Mouse (Mus musculus) layer of hippocampus, adult 9-11 months (tissue): ENCODE results near the gene Jmjd7.
A peak's percentile ranks its signal among the peaks of the same experiment; 100 is the strongest.

ENCODE experiments used
- DNase-seq: peaks from one replicate; pipeline ENCODE4 v3.0.0; 2022

Gene Jmjd7

GRCm38 (mm10) chr2:120026984-120027949 is at the start of gene Jmjd7, which contains the start of gene Gm28042:
TSS of gene Jmjd7 (plus strand) at chr2:120027483.
TSS of gene Gm28042 (plus strand) at chr2:120027493.
- DNase-seq = peak; percentile 87

DNA sequence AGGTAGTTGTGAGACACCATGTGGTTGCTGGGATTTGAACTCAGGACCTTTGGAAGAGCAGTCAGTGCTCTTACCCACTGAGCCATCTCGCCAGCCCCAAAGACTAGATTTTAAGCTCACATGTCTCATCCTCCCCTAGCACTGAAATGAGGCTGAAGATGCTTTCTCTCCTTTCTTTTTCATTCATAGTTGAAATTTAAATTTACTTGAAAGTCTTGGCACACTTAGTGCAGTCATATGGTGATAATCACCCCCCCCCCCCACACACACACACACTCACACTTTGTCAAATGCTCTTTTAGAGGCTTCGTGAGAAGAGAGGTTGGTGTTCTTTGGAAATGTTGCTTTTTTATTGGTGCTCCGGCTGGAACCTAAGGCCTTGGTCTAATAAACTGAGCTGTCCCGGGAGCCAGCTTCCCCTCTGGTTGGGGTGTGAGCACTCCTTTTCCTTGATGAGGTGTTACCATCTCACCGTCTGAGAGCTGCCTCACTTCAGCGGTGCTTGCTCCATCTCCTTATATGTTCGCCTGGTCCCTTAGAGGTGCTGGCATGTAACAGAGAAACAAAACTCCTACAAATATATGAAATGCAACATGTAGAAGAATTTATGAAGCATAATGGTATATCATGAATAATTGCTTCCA is 46.8 kb upstream of the Jmjd7 start:
- no peak for DNase-seq

DNA sequence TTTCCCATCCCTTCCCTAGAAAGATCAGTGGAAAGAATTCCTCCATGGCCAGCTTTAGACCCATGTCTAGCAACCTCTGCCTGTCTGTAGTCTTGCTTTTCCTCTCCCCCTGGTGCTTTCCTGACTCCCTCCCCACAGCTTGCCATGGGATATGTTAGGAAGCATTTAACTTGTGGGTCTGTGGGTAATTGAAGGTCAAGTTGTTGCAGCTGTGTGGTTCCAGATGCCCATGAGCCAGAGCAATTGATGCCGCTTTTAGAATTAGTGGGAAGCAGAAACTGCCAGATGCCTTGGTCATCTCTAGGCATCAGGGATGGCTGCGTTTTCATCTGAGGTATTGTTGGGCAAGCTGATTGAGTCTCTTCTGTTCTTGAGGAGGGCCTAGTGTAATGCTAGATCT is 45.7 kb upstream of the Jmjd7 start:
- no peak for DNase-seq

- no peak for DNase-seq
These were observed 41.4 kb upstream of the Jmjd7 start for GRCm38 (mm10) chr2:119985871-119986270.

DNA sequence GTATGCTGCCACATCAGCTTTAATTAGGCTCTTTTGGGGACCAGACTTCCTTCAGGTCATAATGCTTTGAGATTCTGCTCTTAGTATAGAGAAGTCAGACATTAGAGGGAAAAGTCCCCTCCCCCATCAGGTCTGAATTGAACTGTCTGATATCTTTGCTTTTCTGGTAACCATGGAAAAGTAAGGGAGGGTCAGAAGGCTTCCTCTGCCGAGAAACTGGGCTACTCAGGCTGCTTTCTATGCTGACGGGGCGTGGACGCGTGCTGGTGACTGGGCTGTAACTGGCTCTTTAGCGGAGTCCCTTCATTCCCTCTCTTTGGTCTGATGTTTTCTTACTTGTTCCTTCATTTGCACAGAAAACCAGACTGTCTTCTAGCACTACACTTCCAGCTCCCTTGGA is 40.9 kb upstream of the Jmjd7 start:
- no peak for DNase-seq

DNA sequence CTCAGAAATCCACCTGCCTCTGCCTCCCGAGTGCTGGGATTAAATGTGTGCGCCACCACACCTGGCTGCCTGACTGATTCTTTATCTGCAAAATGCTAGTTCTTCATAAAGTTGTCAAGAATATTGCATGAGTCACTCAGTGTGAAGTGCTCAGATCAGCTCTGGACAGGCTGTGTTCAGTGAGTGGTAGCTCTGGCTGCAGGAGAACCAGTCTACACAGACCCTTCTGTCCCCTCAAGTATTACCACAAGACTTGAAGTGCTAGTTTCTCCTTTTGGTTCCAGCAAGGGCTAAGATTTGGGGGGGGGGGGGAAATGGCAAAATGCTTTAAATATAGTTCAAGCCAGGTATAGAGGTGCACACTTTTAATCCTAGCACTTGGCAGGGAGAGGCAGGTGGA is 39.8 kb upstream of the Jmjd7 start:
- DNase-seq = no peak

GRCm38 (mm10) chr2:119988952-119989351 is 38.3 kb upstream of the Jmjd7 start:
- DNase-seq = no peak

- no peak for DNase-seq
These were observed 36.4 kb upstream of the Jmjd7 start for GRCm38 (mm10) chr2:119990881-119991280.

- no peak for DNase-seq
These were observed 34.9 kb upstream of the Jmjd7 start for GRCm38 (mm10) chr2:119992349-119992748.

GRCm38 (mm10) chr2:119993515-119993914 is 33.8 kb upstream of the Jmjd7 start:
- no peak for DNase-seq

GRCm38 (mm10) chr2:119994839-119995238 is 32.4 kb upstream of the Jmjd7 start:
- DNase-seq = no peak

DNA sequence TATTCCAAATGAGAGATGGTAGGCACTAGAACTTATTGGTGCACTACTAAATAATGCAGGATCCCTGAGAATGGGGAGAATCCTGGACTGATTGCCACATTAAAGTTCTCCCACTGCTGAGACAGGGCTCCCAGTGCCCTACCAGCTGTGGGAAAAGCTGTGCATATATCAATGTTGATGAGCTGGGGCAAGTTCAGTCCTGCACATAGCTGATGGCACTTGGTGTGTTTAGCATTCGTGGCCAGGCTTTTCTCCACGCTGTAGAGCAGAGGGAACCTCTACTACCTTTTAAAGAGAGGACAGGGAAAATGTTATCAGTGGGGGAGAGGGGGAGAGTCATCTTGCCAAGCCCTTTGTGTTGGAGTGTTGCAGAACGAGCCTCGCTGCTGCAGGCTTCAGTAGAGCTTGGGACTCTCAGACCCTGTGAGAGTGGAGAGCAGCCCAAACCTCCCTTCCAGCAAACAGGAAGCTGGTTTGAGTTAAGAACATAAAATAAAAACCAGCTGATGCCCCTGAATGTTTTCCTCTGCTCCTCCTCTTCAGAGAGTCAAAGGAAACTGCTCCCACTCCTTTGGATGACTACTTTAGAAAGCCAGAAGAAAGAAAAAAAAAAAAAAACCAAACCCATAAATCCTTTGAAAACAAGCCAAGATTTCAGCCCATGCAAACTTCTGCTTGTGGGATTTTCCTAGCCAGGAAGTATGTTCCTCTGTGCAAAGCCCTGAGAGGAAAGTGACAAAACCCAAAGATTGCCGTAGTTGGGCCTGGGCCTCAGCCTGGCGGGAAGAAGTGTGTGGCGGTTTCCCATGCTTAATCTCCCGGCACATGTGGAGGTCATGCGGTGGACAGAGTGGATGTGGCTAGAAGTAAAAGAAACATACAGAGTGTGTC is 31.6 kb upstream of the Jmjd7 start:
- no peak for DNase-seq

DNA sequence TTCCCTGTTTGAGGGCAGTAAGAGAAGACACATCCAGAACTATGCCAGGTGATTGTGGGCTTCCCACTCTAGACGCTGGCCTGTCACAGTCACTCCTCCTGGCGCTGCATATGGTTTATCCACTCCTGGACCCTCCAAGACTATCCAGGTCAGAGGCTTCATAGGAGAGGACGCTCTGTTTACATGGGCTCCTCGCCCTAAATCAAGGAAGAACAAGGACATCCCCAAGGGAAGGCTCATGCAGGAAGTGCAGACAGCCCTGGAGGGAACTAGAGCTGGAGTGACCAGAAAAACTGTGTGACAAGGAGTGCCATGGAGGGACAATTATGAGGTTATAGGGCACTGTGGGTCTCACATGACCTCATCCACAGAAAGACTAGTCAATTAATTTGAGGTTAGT is 29.9 kb upstream of the Jmjd7 start:
- DNase-seq = no peak

- no peak for DNase-seq
These were observed 27.6 kb upstream of the Jmjd7 start for GRCm38 (mm10) chr2:119999731-120000130.

- no peak for DNase-seq
These were observed 26.2 kb upstream of the Jmjd7 start for GRCm38 (mm10) chr2:120000882-120001584.

- no peak for DNase-seq
These were observed 25.3 kb upstream of the Jmjd7 start for GRCm38 (mm10) chr2:120001956-120002355.

DNA sequence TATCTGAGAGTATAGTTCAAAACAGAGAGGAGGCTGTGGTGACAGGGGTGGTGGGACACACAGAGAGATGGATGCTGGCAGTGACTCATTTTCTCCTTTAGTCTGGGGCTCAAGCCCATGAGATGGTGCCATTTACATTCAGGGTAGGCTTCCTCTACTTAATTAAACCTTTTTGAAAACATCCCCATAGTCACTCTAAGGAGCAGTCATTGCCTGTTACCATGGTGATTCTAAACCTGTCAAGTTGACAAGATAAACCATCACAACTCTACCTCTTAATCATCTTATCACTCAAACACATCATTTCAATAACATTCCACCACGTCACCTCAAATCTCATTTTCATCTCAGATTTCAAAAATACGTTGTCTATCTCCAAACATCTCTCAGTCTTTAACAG is 23.3 kb upstream of the Jmjd7 start:
- no peak for DNase-seq

DNA sequence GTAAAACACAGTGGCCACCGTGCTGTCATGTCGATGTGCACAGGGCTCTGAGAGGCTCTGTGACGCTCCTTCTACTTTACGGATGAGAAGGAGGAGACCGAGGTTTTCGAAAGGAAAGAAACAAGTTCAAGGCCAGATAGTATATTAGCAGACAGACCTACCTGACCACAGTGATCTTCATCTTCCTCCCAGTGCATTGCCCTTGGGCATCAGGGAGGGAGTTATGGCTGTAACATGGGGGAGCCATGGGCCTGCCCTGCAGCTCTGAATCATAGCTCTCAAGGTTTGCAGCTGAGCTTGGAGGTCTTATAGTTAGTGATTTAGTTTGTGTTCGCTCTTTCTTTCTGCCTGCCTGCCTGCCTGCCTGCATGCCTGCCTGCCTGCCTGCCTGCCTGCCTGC is 20.6 kb upstream of the Jmjd7 start:
- no peak for DNase-seq

GRCm38 (mm10) chr2:120007680-120008210 is 19.5 kb upstream of the Jmjd7 start:
- DNase-seq = no peak

DNA sequence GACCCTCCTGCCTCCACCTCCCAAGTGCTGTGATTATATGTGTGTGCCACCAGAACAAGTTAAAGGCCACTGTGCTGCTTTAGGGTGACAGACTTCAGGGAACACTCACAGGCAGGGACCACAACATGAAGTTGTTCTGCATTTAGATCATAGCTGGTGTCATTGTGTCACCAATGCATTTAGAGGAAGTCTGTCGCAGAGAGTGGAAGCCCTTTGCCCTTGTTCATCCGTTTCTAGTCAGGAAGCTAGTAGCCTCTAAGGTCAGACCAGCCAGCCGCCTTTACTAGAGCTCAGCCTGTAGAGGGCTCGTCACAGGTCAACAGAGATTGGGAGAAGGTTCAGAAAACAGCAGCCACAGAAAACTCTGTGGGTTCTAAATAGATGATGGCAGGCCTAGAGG is 18.6 kb upstream of the Jmjd7 start:
- DNase-seq = no peak

DNA sequence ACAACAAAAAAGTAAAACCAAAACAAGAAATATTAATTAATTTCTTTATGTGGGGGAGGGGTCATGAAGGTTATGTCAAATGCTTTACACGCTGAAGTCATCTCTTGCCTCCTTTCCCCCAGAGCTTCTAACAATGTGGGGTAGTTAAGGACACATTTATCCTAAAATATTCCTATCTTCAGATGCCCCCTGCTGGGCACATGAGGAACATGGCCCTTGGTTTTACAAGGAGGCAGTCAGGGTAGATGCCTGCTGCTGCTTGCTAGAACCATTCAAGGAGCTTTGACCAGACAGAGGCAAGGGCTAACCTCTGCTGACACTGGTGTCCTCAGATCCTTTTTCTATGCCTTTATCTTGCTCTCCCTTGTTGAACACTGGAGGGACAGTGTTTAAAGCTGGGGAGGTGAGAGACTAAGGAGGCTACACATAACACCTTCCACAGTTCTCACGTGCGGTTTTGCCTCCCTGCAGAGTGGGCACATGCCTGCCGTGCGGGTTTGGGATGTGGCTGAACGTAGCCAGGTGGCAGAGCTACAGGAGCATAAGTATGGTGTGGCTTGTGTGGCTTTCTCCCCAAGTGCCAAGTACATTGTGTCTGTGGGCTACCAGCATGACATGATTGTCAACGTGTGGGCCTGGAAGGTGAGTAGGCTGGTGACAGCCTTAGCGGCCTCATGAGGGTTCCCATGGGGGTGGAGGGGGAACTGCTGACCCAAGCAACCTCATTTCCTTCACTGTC is 15.7 kb upstream of the Jmjd7 start:
- peak; percentile 46 for DNase-seq
